Mouse (Mus musculus) A20 (cell line): Measurements from ENCODE around the gene Slc35c2.

ENCODE experiments used
- DNase-seq: peaks from one replicate; pipeline ENCODE4 v3.0.0-alpha.2; 2011; ENCODE audit warnings: low read depth, low spot score

Gene Slc35c2

DNA sequence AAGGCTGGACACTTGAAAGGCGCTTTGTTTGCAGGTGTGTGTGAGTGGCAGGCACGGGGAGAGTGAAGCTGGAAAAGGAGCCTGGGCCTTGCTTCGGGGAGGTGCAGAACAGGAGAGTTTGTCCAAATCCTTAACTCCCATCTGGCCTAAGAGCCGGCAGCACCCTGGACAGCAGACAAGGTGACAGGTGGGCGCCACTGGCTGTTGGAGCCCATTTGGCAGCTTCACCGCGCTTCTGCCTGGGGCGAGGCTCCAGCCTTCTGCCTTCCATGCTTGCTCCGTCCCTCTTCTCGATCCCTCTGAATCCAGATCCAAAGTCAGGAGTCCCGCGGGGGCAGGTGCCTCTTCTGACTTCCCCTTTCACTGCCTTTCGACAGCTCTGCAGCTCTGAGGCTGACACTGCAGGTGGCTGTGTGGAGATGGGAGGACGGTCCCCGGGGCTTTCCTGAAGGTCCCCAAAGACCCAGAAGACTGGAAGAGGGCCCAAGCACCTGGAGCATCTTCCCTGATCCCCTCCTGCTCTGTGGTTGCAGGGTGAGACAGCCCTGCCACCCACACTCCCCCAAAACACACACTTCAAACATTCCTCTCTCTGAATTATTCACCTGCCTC lies 48.0 kb downstream of the Slc35c2 start:
- DNase-seq: peak; percentile 42

DNA sequence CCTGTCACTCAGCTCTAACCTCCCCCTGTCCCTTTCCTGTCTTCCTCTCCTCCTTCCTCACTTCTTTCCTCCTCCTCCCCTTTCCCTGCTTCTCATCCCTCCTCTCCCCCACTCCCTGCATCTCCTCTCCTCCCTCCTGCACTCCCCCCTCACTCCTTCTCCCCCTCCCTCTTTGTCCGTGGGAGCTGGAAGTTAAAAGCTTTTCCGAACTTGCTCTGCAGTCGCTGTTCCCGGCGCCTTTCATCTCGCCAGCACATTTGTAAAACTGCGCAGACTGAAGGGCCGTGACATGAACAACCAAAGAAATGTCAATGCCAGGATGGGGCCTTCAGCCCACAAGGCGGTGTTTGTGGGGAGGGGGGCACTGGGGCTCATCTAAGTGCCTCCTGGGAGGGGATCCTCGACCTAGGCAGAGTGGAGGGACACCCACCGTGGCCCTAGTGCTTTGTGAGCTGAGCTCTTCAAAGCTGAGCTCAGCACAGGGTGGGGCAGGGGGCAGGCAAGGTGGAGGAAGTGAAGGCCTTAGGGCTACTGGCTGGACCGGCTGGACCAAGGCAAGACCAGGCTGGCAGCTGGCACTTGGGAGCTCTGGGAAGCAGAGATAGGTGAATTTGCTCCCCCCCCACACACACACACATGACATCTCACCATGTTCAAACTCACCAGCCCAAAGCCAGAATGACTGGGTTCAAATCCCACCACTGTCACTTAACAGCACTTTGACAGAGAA lies 49.1 kb downstream of the Slc35c2 start:
- no peak for DNase-seq

DNA sequence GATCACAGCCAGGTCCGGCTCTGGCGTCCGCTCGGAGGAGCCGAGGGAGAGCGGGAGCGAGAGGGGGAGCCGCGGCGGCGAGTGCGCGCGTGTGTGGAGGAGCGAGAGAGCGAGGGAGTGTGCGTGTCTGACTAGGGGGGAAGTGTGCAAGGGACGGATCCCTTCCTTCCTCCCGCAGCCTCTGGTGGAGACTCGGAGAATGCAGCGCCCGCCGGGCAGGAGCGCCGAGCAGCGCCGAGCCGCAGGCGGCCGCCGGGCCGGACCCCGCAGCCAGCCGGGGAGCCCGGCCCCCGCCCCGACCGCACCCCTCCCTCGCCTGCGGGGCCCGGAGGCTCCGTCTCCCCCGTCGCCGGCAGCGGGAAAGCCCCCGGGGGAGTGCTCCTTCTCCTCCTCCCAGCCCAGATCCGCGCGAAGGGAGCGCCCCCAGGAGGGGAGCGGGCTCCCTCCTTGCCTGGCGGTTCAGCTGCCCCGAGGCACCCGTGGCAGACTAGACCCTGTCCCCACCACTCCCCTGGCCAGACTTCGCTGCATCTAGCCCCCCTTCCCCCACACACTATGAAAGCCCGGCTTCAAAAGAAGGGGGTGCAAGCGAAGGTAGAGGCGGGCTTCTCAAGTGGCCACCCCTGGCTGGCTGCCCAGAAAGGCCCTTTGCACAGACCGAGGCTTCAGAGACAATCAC lies 52.9 kb downstream of the Slc35c2 start, which contains the start of gene Cdh22:
Gene Cdh22 (minus strand): TSS at position 241 of the 679 bp plus-strand sequence.
- DNase-seq: no peak

DNA sequence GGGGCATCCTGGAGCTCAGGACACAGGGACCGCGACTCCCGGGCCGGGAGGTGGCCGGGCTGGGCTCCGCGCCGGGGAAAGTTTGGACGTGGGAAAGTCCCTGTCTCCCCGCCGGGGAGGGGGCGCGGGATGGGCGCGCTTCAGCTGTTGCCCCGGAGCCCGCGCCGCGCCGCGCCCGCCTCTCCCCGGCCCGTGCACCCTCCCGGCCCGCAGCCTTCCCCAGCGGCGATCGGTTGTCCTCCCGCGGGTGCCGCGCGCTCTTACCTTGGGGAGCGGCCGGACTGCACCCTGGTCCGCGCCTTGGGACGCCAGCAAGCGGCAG lies 53.4 kb downstream of the Slc35c2 start:
- no peak for DNase-seq

GRCm38 (mm10) chr2:165233491-165234290 lies 54.0 kb downstream of the Slc35c2 start:
- no peak for DNase-seq

GRCm38 (mm10) chr2:165229050-165229449 lies 58.6 kb downstream of the Slc35c2 start:
- DNase-seq: no peak
